Mouse (Mus musculus) CH12F3 (cell line): ENCODE data around the gene Henmt1.

Source experiments
- in situ Hi-C: fragments of 300-500 bp; cut with MboI; formaldehyde crosslinking; loops from 2 replicates; pipeline ENCODE4 v1.14.3; 2020; ENCODE audit warnings: low sequenced_read_pairs

Gene Henmt1

GRCm38 (mm10) chr3:108938691-108939090 is 982 bp upstream of the Henmt1 start:
- in situ Hi-C loops = no loop called here

DNA sequence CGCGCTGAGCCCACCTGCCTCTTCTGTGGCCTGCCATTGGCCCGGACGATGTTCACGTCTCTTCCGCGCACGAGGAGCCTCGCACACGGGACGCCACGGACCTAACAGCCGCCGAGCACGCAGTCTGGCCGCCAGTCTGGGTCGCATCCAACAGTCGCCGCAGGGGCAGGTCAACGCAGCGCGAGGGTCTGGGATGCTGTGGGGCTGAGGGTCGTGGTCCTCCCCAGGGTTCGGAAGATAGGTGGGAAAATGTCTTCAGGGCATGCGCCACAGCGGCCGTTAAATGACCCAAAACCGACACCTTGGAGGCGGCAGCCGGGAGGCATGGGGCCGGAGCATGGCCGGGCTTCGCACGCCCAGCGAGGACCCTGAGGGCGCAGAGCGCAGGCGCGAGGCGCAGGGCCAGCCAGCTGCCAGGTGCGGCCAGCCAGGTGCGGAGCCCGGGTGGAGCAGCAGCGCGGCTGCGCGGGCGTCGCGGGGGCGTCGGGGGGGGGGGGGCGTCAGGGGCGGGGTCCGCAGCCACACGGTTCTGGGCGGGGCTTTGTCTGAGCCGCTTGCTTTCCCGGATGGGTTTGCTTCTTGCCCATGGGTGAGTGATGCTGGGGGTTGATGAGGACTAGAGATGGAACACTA is 444 bp downstream of the Henmt1 start, which contains the start of gene Gm9857:
Gene Gm9857, minus strand, starts transcription at position 445 of the 633 bp plus-strand sequence.
- in situ Hi-C loops = no loop called here

- in situ Hi-C loops = no loop called here
Observed at GRCm38 (mm10) chr3:108940996-108941395, 1.3 kb downstream of the Henmt1 start.

DNA sequence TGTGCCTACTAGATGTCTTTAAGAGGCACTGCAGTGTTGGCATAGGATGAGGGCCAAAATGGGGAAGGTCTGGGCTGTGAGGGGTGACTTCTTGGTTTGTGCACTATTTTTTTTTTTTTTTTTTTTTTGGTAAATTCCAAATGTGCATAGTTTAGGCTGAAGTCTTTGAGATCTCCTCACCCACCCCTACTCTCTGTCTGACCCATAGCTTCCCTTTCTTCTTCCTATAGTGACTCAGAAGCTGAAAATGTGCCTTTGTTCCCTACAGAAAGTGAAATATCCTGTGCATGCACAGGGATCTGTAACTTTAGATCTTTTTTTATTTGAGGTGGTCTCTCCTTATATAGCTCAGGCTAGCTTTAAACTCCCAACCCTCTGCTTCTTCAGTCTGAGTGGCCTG is 18.3 kb downstream of the Henmt1 start:
- in situ Hi-C loops = no loop called here

DNA sequence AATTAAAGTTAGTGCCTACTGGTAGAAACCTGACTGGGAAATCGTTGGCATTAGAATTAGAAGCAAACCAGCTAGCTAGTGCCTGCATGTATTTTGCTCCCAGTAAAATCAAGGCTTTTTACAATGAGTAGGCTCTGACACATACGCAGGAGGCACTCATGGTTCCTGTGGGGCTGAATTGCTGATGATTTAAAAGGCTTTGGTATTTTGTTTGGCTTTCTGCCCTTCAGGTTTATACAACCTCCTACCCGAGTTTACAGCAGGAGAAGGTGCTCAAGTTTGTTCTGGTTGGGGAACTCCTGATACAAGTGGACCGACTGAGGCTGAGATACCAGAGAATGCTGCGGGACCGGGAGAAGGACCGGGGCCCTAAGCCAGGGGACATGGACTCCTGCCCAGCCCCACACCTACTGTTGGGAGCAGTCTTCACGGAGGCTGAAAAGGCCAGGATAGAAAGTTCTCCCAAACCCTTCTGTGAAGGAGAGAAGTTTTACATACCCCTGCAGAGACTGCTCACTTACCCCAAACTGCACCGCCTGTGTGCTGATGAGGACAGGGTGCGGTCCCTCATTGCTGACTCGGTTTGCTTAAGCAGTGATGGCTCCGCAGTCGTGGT is 20.1 kb downstream of the Henmt1 start:
- in situ Hi-C loops = no loop called here

DNA sequence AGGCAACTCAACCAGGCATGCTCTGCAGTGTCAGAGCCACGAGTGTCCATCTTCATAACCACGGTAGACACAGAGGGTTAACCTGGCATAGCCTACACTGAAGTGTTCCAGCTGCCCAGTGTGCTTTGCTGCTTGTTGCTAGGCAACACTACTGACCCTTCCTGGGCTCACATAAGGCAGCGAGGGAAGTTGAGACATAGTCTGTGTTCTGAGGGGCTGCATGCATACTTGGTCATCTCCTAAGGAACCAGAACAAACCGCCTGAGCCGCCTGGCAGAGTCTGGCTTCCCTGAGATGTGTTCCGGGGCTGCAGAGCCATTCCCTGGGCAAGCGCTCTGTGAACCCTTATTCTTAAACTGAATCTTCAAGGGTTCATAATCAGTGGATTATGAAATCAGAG is 21.6 kb downstream of the Henmt1 start:
- in situ Hi-C loops = no loop called here

DNA sequence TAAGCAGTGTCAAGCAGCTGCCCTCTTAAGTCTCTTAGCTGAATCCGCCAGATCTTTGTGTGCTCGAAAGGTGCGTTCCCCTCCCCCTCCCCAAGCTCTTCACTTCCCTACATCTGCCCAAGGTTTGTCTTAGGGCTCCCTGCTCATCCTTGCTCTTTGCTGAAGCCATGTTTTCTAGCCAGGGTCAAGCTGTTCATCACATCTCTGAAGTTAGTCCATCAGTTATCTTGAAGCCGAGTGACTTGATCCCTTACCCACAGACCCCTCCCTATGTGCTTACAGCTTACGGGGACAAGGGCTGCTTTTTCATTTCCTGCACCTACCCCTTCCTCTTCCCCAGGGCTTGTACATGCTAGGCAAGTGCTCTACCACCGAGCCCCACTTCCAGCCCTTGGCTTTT is 22.0 kb downstream of the Henmt1 start:
- in situ Hi-C loops = no loop called here

GRCm38 (mm10) chr3:108963278-108963677 is 23.6 kb downstream of the Henmt1 start:
- in situ Hi-C loops = no loop called here

- in situ Hi-C loops = no loop called here
Observed at GRCm38 (mm10) chr3:108963776-108964175, 24.1 kb downstream of the Henmt1 start.

DNA sequence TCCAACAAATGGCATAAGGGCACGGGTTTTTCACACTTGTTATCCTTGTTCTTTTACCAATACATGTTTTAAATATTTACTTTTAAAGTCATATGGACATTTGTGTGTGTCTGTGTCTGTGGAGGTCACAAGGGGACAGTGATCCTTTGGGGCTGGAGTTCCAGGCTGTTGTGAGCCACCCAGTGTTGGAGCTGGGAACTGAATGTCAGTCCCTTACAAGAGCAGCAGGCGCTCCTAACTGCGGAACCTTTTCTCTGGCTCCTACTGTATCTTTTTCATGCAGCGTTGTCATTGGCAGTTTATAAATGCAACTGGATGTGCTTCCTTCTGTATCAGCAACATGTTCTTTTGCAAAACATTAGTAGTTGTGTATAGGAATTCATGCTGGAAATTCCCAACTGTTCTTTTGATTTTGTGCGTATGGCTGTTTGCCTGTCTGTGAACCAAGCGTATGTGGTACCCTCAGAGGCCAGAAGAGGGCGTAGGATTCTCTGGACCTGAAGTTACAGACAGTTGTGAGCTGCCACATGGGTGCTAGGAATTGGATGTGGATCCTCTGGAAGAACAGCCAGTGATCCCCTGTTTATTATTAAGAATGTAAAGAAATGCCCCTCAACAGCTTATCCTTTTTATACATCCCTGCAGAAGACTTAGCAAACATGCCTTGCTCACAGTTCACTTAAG is 24.8 kb downstream of the Henmt1 start:
- in situ Hi-C loops = no loop called here

GRCm38 (mm10) chr3:108966051-108966450 is 26.4 kb downstream of the Henmt1 start:
- in situ Hi-C loops = no loop called here

GRCm38 (mm10) chr3:108973980-108974660 is 34.4 kb downstream of the Henmt1 start:
- in situ Hi-C loops = no loop called here

DNA sequence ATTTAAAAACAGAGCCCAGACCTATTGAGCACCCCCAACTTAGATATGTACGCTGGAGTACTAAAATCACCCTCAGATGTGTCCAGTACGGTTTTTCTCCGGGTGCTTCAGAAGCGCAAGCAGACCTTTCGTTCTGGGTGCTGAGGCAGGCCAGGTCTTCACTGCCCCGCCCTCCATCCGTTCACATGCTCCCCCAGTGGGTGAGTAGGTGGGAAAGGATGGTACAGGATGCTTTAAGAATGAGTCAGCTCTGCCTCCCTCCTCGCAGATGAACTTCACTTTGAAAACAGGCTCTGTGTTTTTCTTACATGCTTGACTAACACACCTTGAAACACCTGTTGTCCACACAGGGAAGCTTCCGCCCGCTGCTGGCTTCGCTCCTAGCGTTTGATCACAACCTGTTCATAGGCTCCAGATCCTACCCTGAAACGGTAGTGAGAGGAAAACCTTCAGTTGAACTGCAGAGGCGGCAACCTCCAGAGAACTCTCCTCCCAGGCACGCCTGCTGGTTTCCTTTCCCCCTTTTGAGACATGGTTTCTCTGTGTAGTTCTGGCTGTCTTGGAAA is 35.3 kb downstream of the Henmt1 start:
- in situ Hi-C loops = no loop called here

DNA sequence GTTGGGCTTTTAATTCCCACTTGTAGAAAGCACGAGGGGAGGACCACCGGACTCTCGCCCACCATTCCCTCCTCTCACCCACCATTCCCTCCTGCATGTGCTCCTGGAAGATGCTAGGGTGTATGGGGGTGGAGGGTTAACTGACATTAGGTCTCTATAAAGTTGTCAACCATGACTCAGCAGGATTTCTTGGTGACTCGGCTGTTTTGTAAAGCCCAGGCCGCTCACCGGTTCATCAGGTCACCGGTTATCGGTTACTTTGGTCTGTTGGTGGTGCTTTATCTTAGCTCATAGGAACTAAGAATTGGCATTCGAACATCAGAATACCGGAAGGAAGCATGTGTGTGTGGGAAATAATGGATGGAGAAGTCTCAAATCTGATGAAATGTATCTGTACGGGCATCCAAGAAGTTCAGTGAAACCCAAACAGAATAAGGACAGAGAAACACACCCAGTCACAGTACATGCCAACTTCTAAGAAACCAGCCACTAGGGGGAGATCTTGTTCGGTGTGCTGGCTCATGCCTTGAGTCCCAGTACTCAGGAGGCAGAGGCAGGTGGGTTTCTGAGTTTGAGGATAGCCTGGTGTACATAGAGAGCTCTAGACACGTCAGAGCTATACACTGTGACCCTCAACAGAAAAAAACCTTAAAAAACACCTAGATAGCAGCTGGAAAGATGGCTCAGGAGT is 37.8 kb downstream of the Henmt1 start:
- in situ Hi-C loops = no loop called here

DNA sequence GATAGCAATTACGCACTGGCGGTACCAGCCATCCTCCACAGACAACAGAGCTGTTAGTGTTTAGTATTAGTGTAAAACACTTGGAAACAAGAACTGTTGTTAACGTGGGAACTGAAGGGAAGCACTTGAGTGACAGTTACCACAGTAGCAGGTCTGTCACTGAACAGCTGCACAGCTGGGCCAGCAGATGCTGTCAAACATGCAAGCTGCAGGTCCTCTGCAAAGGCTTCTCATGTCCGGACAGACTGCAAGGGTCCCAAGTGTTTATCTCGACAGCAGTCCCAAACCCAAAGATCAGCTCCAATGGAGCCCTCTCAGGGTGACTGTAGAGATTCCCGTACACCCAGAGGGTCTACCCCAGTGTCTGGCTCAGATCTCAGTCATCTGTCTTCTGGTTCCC is 42.3 kb downstream of the Henmt1 start:
- in situ Hi-C loops = no loop called here

DNA sequence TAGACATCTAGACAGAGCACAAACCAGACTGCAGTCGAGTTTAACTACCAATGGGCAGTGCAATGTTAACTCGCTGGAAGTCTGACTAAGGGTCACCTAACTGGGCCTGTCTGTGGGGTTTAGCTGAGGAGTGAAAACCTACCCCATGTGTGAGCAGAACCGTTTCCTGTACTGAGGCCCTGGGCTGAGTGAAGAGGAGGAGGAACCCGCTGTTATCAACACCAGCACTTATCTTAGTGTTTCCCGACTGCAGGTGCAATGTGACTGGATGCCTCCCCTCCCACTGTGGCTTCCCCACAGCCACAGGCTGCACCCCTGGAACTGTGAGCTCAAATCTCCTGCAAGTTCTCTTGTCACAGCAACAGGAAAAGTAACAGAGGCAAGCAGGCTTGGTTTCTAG is 44.3 kb downstream of the Henmt1 start:
- in situ Hi-C loops = no loop called here

DNA sequence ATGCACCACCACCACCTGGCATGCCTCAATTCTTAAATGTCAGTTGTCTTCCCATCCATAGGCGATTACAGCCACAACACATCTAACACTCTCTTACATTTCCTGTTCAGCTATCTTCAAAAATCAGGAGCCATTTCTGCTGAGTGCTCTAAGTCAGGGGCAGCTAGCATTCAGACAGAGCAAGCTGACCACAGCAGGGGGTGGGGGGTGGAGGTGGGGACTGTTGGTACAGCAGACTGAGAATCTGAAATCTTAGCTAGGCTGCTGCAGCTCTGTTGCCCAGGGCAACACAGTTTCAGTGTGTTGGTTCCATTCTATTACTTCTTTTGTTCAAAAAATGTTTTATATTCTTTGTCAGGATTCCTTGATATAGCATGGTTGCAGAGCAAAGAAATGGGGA is 46.9 kb downstream of the Henmt1 start:
- in situ Hi-C loops = no loop called here

- in situ Hi-C loops = no loop called here
Observed at GRCm38 (mm10) chr3:108987009-108987659, 47.5 kb downstream of the Henmt1 start.

GRCm38 (mm10) chr3:108989971-108990548 is 50.4 kb downstream of the Henmt1 start:
- in situ Hi-C loops = no loop called here

- in situ Hi-C loops = no loop called here
Observed at GRCm38 (mm10) chr3:108994477-108994876, 54.8 kb downstream of the Henmt1 start.
